Mouse (Mus musculus) megakaryocyte progenitor cell, adult 5-6 weeks (primary cell): ENCODE measurements around the gene Itch. TPM values are rescaled to one million over a fixed set of nuclear protein-coding genes. Genes with fewer than 3 reads are reported as not detected.
"Not testable (repeated sequence)": the region's sequence is repeated elsewhere in the genome, so short reads cannot be mapped to it uniquely, and the experiment has no call there.

Source experiments
- ATAC-seq: replicated peaks from 2 replicates; pipeline ENCODE4 v1.8.0; 2016; ENCODE audit warnings: mild to moderate bottlenecking, moderate TSS enrichment, inconsistent platforms; ENCODE audit not compliant: poor library complexity
- total RNA-seq, 2 experiments: library from RNA; stranded (forward) in 1 of 2; stranded (reverse) in 1 of 2; fragments of 157-497, 149-512 nt in 1 of 2; fragments of 200-1000 nt in 1 of 2; gene quantifications; 2 replicates each; pipeline versions ENCODE4 v1.2.3 to v1.2.4; 2015 to 2017

Itch gene
- total RNA-seq, 2 experiments from 2014 or later, result 48.7 to 52.9 TPM

- ATAC-seq, result no peak
These were observed 8.8 kb downstream of the Itch start for GRCm38 (mm10) chr2:155142025-155142555.

GRCm38 (mm10) chr2:155149296-155149695 lies 16.0 kb downstream of the Itch start:
- not testable (repeated sequence) for ATAC-seq

- ATAC-seq, result peak; percentile 90
These were observed 74.1 kb downstream of the Itch start for GRCm38 (mm10) chr2:155207419-155207818.

- no peak for ATAC-seq
These were observed 89.8 kb downstream of the Itch start for GRCm38 (mm10) chr2:155223145-155223544.

- no peak for ATAC-seq
These were observed 91.4 kb downstream of the Itch start for GRCm38 (mm10) chr2:155224721-155225120.

- peak; percentile 52 for ATAC-seq
These were observed 102.5 kb downstream of the Itch start for GRCm38 (mm10) chr2:155235746-155236361.

GRCm38 (mm10) chr2:155236362-155236992 lies 103.2 kb downstream of the Itch start, which contains the start of gene Dynlrb1:
Gene Dynlrb1 (plus strand): TSS chr2:155236533.
- ATAC-seq, result peak; percentile 96

- no peak for ATAC-seq
These were observed 104.0 kb downstream of the Itch start for GRCm38 (mm10) chr2:155237276-155237675.

GRCm38 (mm10) chr2:155240915-155241314 lies 107.6 kb downstream of the Itch start:
- ATAC-seq, result peak; percentile 33; the same call in 1 of the 2 replicates

GRCm38 (mm10) chr2:155242296-155242855 lies 109.1 kb downstream of the Itch start:
- no peak for ATAC-seq

GRCm38 (mm10) chr2:155246231-155246630 lies 112.9 kb downstream of the Itch start:
- no peak for ATAC-seq

GRCm38 (mm10) chr2:155248206-155248605 lies 114.9 kb downstream of the Itch start:
- ATAC-seq, result no peak

- ATAC-seq, result peak; percentile 57; the same call in 1 of the 2 replicates
These were observed 115.4 kb downstream of the Itch start for GRCm38 (mm10) chr2:155248718-155249117.

GRCm38 (mm10) chr2:155249588-155249987 lies 116.3 kb downstream of the Itch start:
- ATAC-seq, result no peak

GRCm38 (mm10) chr2:155265526-155265925 lies 132.2 kb downstream of the Itch start:
- no peak for ATAC-seq

GRCm38 (mm10) chr2:155266896-155267295 lies 133.6 kb downstream of the Itch start:
- no peak for ATAC-seq

- peak; percentile 59 for ATAC-seq
These were observed 138.6 kb downstream of the Itch start for GRCm38 (mm10) chr2:155271957-155272356.

GRCm38 (mm10) chr2:155272396-155273170 lies 139.3 kb downstream of the Itch start:
- ATAC-seq, result no peak

GRCm38 (mm10) chr2:155273603-155274002 lies 140.3 kb downstream of the Itch start:
- no peak for ATAC-seq

GRCm38 (mm10) chr2:155276195-155276594 lies 142.9 kb downstream of the Itch start, which contains the start of gene Map1lc3a:
Gene Map1lc3a (plus strand): TSS chr2:155276297.
- peak; percentile 89 for ATAC-seq
